Mouse (Mus musculus): Measurements from ENCODE around the gene Tmbim6. TPM values are rescaled to one million over a fixed set of nuclear protein-coding genes. Genes with fewer than 3 reads are reported as not detected.
A peak's percentile ranks its signal among the peaks of the same experiment; 100 is the strongest.

The Tmbim6 gene
- polyA plus RNA-seq, 1 experiment from 2014 or later, result 530 TPM

DNA sequence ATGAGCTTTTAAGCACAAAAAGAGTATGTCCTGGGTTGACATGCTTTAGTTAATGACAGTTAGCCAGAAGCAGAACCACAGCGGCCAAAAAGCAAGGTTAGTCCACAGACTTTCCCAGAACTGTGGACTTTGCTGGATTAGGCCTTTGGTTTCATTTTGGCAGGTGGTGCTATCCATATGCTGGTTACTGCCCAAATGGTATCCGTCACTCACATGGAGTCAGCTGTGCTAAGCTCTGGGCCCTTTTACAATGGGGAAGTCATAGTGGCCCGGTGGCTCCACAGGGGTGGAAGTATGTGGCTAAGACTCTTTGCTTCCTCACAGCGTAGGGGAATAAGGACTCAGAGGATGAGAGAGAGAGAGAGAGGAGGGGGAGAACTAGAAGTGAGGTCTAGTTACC, 4.7 kb upstream of the Tmbim6 start:
- H3K9ac ChIP-seq, result no peak overlapping the region
- 78% methylated on average over 4 of the region's 4 CpGs for WGBS
- H3K27me3 ChIP-seq (replicated peaks), result no peaks in the 10 kb centered on the region
- H3K4me1 ChIP-seq (replicated peaks), result peaks cover 3% of the 10 kb centered on the region
- no peaks in the 10 kb centered on the region for H3K36me3 ChIP-seq
- no peaks in the 10 kb centered on the region for H3K9me3 ChIP-seq
- no peak overlapping the region for H3K27ac ChIP-seq
- H3K4me2 ChIP-seq (replicated peaks), result no peak overlapping the region
- H3K4me3 ChIP-seq (replicated peaks), result no peak overlapping the region
- no peak for ATAC-seq

DNA sequence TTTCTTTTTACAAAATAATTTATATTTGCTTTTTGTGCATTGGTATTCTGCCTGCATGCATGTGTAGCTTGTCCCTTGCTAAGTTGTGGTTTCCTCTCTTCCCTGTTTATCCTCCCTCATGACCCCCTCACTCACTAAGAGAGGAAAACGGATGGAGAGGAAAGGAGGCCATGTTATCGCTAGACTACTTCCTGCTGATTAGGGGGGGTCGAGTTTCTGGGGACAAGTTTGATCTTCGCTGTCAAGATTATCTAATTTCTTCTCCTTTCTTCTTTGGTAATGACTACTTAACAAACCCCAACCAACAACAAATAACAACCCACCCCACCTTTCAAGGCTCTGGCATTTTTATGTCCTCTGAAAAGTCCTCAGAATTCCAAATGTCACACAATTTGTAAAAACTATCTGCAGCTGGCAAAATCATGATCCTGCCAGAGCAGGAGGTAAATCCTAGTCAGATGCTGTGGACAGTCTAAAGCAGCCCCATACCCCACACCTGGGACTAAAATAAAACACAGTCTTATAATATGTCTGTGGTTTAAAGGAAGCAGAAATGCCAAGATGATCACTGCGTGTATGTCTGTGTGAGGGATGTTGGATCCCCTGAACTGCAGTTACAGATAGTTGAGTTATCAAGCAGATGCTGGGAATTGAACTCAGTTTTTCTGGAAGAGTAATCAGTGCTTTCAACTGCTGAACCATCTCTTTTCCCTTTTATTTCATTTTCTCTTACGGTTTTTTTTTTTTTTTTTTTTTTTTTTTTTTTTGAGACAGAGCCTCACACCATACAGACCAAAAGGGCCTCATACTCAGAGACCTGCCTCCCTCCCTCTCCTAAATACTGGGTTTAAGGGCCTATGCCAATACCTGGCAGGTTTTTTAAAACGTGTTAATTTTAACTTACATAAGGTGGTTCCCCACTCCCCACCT, 1.9 kb upstream of the Tmbim6 start:
- WGBS, result 63% methylated on average over 7 of the region's 7 CpGs

DNA sequence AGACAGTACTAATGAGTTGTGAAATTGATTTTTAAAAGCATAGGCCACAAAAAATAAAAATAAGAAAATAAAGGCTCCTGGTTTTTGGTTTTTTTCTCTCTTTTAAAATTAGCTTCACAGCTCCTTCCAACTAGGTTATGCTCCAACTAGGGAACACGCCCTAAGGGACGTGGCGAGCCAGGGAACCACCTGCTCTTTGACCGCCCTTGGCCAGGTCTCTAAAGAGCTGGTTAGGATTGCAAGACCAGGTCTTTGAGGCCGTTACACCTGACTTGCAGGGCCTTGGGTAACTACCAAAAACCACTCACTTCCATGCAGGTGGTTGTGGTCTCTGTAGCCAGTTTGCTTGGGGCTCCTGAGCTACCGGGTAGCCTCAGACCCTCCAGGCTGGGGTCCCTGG, 707 bp upstream of the Tmbim6 start:
- H3K9me3 ChIP-seq, result no peaks in the 10 kb centered on the region
- peak overlapping the region; percentile 80 for H3K4me2 ChIP-seq (replicated peaks)
- peak overlapping the region; percentile 48 for H3K27ac ChIP-seq
- H3K4me1 ChIP-seq (replicated peaks), result peaks cover 21% of the 10 kb centered on the region
- WGBS, result 72% methylated on average over 6 of the region's 6 CpGs
- no peaks in the 10 kb centered on the region for H3K36me3 ChIP-seq
- H3K9ac ChIP-seq, result peak overlapping the region; percentile 36; the same call in 1 of the 2 replicates
- peak overlapping the region; percentile 64 for H3K4me3 ChIP-seq (replicated peaks)
- H3K27me3 ChIP-seq (replicated peaks), result no peaks in the 10 kb centered on the region
- peak; percentile 2; the same call in 1 of the 2 replicates for ATAC-seq

More for the DNA sequence above, 1.9 kb upstream of the Tmbim6 start:
- H3K4me1 ChIP-seq (replicated peaks), result peaks cover 12% of the 10 kb centered on the region
- H3K36me3 ChIP-seq, result no peaks in the 10 kb centered on the region
- H3K4me3 ChIP-seq (replicated peaks), result no peak overlapping the region
- no peak for ATAC-seq
- no peak overlapping the region for H3K9ac ChIP-seq
- no peak overlapping the region for H3K27ac ChIP-seq
- H3K4me2 ChIP-seq (replicated peaks), result no peak overlapping the region
- H3K9me3 ChIP-seq, result no peaks in the 10 kb centered on the region
- H3K27me3 ChIP-seq (replicated peaks), result no peaks in the 10 kb centered on the region

DNA sequence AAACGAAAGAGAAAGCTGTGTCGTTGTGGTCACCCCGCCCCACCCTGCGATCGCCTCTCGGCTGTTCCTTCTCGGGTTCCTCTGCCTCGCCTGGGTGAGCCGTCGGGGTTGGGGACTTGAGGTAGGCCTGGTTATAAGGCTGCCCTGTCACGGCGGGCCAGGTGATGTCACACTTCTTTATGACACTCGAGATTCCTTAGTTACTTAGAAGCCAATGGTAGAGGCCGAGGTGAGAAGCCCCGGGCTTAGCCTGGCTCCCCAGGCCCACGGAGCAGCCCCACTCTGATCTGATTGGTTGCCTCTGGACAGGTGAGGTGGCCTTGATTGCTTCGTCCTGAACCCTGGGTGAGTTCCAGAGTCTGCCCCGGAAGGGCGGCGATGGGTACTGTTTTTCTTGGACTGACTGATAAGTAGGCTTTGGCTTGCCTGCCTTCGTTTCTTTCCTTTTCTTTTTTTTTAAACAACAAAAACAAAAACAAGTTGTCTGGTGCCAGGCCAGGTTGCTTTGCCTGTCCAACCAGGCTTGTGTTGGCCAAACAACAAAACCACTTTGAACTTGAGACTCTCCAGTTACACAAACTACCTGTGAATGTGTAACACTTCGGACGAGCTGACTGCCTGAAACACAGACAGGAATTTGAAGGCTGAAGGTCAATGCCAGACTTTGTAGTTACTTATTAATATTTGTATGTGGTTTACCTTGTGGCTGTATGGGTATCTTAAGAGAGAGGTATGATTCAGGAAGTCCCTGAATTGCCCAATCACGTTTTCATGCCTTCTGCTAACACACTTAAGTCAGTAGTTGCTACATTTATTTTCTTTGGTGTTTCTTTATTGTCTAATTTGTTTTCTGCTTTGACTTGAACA, 937 bp downstream of the Tmbim6 start:
- Histone ChIP-seq H3K4me1 (replicated peaks) (peaks cover 31% of the 10 kb centered on the region), H3K4me2 (replicated peaks) (peak overlapping the region; percentile 86), H3K36me3 (no peaks in the 10 kb centered on the region), H3K4me3 (replicated peaks) (peak overlapping the region; percentile 64), H3K27me3 (replicated peaks) (no peaks in the 10 kb centered on the region), H3K9me3 (no peaks in the 10 kb centered on the region), H3K27ac (peak overlapping the region; percentile 97), H3K9ac (peak overlapping the region; percentile 81)
- WGBS, result 3% methylated on average over 24 of the region's 24 CpGs
- ATAC-seq, result peak; percentile 78

DNA sequence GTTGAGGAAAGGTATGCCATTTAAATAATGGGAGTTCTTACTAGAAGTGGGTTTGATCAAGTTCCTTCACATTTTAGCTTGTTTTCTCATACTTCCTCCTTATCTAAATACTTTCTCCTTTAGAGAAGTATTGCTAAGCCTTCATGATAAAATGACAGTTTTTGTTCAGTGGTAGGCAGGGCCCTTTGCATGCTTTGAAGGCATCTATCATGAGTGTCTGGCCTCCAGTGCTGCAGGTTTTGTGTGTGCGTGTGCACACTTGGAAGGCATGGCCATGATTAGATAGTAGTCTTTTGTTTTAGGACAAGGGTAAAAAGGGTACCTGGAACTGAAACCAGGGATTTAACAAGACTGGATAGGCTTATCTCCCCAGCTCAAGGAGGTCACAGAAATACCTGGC, 3.8 kb downstream of the Tmbim6 start:
- Histone ChIP-seq H3K4me3 (replicated peaks) (no peak overlapping the region), H3K9ac (no peak overlapping the region), H3K36me3 (no peaks in the 10 kb centered on the region), H3K27ac (no peak overlapping the region), H3K4me1 (replicated peaks) (peaks cover 37% of the 10 kb centered on the region), H3K9me3 (no peaks in the 10 kb centered on the region), H3K4me2 (replicated peaks) (peak overlapping the region; percentile 51; the same call in 1 of the 2 replicates), H3K27me3 (replicated peaks) (no peaks in the 10 kb centered on the region)
- no peak for ATAC-seq
- 43% methylated on average over 1 of the region's 1 CpGs for WGBS

DNA sequence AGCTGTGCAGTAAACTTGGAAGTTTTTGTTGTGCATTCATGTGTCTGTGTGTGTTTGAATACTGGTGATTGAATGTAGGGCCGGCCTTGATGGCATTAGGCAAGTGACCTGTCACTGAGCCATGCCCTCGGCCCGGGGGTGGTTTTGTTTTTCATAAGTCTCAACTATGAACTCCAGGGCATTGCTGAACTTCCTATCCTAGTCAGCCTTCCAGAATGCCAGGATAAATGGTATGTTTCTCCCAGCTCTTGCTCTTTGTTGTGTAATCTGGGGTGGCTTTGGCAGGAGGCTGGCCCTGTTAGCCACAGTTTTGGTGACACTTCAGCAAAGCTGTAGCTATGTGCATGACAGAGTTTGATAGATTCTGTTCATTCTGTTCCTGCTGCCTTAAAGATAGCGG, 4.2 kb downstream of the Tmbim6 start:
- Histone ChIP-seq H3K4me3 (replicated peaks) (no peak overlapping the region), H3K9me3 (no peaks in the 10 kb centered on the region), H3K9ac (no peak overlapping the region), H3K27me3 (replicated peaks) (no peaks in the 10 kb centered on the region), H3K4me2 (replicated peaks) (peak overlapping the region; percentile 51), H3K36me3 (no peaks in the 10 kb centered on the region), H3K4me1 (replicated peaks) (peaks cover 37% of the 10 kb centered on the region), H3K27ac (no peak overlapping the region)
- no peak for ATAC-seq
- WGBS, result 71% methylated on average over 4 of the region's 4 CpGs

DNA sequence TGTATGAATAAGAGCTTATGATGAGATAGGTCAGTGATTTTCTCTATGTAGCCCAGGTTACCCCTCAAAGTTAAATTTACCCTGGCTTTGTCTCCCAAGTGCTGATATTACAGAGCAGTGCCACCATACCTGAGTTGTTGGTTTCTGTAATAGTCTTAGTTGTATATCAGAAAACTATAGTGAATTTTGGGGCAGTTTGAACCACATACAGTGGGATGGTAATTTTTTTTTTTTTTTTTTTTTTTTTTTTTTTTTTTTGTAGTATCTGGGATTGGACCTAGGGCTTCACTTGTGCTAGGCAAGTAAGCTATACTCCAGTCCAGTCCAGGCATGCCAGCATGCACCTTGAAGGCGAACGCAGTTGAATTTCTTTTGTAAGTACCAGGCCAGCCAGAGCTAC, 4.9 kb downstream of the Tmbim6 start:
- ATAC-seq, result no peak
- peaks cover 34% of the 10 kb centered on the region for H3K4me1 ChIP-seq (replicated peaks)
- no peak overlapping the region for H3K4me3 ChIP-seq (replicated peaks)
- no peak overlapping the region for H3K4me2 ChIP-seq (replicated peaks)
- no peaks in the 10 kb centered on the region for H3K27me3 ChIP-seq (replicated peaks)
- H3K9me3 ChIP-seq, result no peaks in the 10 kb centered on the region
- no peak overlapping the region for H3K27ac ChIP-seq
- WGBS, result 92% methylated on average over 2 of the region's 2 CpGs
- peaks cover 3% of the 10 kb centered on the region; the same call in 1 of the 2 replicates for H3K36me3 ChIP-seq
- no peak overlapping the region for H3K9ac ChIP-seq

DNA sequence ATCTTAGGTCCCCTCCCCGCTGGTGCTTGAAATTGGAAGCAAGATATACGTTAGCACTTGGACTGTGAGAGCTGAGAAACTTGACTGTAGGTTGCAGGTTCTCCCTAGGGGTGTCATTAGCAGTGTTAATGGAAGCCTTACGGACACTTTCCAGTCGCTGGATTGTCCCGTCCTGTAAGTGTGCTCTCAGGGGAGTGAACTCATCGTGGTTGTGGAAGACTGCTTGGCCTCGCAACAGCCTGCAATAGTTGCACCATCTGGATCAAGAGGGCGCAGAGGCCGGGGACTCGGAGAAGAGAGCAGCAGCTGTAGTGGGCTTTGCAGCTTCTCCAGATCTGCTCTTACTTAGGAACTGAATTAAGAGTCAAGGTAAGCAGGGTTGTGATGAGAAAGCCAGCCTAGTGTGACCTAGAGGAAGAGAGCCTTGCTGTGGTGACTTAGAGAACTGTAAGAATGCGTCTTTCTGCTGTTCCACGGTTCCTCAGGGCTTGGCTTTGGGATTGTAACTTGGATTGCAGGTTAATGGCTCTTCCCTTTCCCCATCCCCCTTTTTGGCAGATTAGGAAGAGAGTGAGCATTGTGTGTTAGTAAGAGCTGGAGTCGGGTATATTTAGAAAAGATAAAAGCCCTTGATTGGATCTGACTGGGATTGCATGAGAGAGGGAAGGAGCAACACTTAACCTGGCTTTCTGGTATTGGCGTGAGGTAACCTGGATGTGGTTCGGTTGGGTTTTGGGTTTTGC, 7.0 kb downstream of the Tmbim6 start:
- Histone ChIP-seq H3K27ac (no peak overlapping the region), H3K9ac (no peak overlapping the region)

DNA sequence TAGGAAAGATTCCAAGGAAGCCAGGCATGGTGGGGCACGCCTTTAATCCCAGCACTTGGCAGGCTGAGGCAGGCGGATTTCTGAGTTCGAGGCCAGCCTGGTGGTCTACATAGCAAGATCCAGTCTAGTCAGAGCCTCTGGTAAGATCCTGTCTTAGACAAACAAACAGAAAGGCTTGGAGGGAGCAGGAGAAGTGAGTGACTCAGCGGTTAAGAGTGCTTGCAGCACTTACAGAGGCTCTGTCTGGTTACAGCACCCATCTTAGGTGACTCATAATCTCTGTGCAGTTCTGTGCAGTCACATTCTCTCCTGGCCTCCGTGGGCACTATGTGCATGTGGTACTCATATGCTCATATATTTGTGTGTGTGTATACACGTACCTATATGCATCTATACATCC, 7.9 kb downstream of the Tmbim6 start:
- WGBS, result 76% methylated on average over 6 of the region's 6 CpGs
- no peaks in the 10 kb centered on the region for H3K9me3 ChIP-seq
- H3K27me3 ChIP-seq (replicated peaks), result no peaks in the 10 kb centered on the region
- 0 out of 2 replicates have a peak overlapping the region, but pooled peaks have one; percentile 2 for H3K27ac ChIP-seq
- peak; percentile 34; the same call in 1 of the 2 replicates for ATAC-seq
- no peak overlapping the region for H3K9ac ChIP-seq
- H3K4me3 ChIP-seq (replicated peaks), result no peak overlapping the region
- peaks cover 22% of the 10 kb centered on the region for H3K36me3 ChIP-seq
- H3K4me1 ChIP-seq (replicated peaks), result peaks cover 29% of the 10 kb centered on the region
- H3K4me2 ChIP-seq (replicated peaks), result no peak overlapping the region

More for the DNA sequence above, 7.0 kb downstream of the Tmbim6 start:
- peaks cover 37% of the 10 kb centered on the region for H3K4me1 ChIP-seq (replicated peaks)
- no peak overlapping the region for H3K4me2 ChIP-seq (replicated peaks)
- WGBS, result 78% methylated on average over 15 of the region's 15 CpGs
- ATAC-seq, result no peak
- H3K4me3 ChIP-seq (replicated peaks), result no peak overlapping the region
- H3K36me3 ChIP-seq, result peaks cover 13% of the 10 kb centered on the region
- no peaks in the 10 kb centered on the region for H3K9me3 ChIP-seq
- H3K27me3 ChIP-seq (replicated peaks), result no peaks in the 10 kb centered on the region

DNA sequence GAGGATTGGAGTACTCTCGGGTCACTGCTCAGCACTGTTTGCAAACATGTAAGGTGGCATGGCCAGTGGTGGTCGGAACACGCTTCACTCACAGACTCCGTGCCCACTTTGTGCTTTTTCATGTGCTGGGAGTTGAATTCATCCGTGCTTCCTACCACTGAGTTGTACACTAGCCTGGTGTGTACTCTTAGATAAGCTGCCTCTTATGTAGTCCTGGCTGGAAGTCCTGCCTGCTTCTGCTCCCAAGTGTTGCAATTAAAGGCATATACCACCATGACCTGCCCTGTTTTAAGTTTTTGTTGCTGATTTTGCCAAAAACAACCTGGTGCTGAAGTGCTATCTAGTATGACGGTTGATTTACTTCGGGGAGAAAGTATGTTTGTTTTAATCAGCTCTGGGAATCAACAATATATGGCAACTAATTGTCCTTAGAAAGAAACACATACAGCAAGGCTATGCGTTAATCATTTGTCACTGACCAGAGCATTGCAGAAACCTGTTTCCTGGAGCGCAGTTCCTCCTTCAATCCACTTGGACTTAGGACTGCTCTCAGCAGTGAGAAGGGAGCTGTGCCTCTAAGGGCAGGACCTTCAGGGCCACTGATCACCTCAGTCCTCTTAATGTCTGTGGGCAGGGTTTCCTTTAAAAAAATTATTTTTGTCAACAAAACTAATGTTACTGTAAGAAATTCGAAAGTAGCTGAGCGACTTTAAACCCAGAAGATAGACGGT, 10.6 kb downstream of the Tmbim6 start:
- Histone ChIP-seq H3K27me3 (replicated peaks) (no peaks in the 10 kb centered on the region), H3K27ac (peak overlapping the region; percentile 67), H3K4me3 (replicated peaks) (no peak overlapping the region), H3K4me1 (replicated peaks) (peaks cover 12% of the 10 kb centered on the region), H3K9me3 (no peaks in the 10 kb centered on the region), H3K36me3 (peaks cover 45% of the 10 kb centered on the region), H3K9ac (no peak overlapping the region), H3K4me2 (replicated peaks) (peak overlapping the region; percentile 19; the same call in 1 of the 2 replicates)
- 75% methylated on average over 12 of the region's 12 CpGs for WGBS
- peak; percentile 88 for ATAC-seq

DNA sequence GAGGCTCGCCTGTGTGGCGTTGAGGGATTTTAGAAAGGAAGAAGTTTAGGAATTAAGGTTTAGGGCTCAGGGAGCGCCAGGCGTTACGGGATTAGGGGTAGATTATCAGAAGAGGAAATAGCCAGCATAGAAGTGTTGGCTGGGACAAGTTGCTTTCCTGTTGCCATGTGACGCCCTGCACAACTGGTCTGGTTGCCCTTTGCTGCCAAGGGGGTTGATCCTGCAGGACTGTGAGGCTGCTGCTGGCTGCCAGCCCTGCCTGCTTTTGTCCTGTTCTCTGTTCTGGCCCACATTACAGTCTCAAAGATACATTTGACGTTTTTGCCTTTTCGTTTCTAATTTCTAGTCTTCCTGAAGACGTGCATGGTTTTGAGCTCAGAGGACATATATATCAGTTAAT, 12.5 kb downstream of the Tmbim6 start:
- H3K4me2 ChIP-seq (replicated peaks), result no peak overlapping the region
- peaks cover 3% of the 10 kb centered on the region; the same call in 1 of the 2 replicates for H3K4me1 ChIP-seq (replicated peaks)
- H3K27ac ChIP-seq, result no peak overlapping the region
- ATAC-seq, result no peak
- 86% methylated on average over 9 of the region's 9 CpGs for whole genome bisulfite sequencing
- no peak overlapping the region for H3K4me3 ChIP-seq (replicated peaks)
- H3K9me3 ChIP-seq, result no peaks in the 10 kb centered on the region
- H3K27me3 ChIP-seq (replicated peaks), result no peaks in the 10 kb centered on the region
- H3K9ac ChIP-seq, result no peak overlapping the region
- H3K36me3 ChIP-seq, result peaks cover 61% of the 10 kb centered on the region
